Mouse (Mus musculus): ENCODE measurements around the gene Tagap.
"Not testable (repeated sequence)": the region's sequence is repeated elsewhere in the genome, so short reads cannot be mapped to it uniquely, and the experiment has no call there.

The Tagap gene

DNA sequence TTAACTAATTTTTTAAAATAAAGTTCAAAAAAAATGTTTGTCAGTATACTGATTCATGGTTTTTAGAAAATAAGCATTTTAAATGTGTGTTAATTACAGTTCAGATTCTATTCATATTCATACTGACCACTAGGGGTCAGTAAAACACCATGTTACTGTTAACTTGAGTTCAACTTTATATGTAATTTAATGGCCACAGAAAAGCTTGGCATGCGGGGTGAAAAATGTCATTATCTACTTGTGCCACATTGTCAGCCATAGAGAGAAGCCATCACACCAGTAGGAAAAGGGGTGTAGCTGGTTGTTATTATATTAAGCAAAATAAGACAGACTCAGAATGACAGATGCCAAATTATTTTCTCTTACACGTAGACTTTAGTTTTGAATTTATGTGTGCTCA is 57.7 kb downstream of the Tagap start:
- DNase-seq, result not testable (repeated sequence)
